Mouse (Mus musculus) midbrain, embryonic 14.5 days (tissue): Measurements from ENCODE around the gene Card10. TPM values are rescaled to one million over a fixed set of nuclear protein-coding genes. Genes with fewer than 3 reads are reported as not detected.
A peak's percentile ranks its signal among the peaks of the same experiment; 100 is the strongest.

Experiments
- ATAC-seq: fragments of 200-750 bp; cut with Nextera tagmentation; 2 replicates; pipeline ENCODE4 v1.8.0; 2017; ENCODE audit warnings: moderate number of reproducible peaks, moderate library complexity; ENCODE audit not compliant: low FRiP score, low TSS enrichment
- DNase-seq: peaks from one replicate; pipeline ENCODE4 v3.0.0-alpha.2; 2015
- H3K27ac ChIP-seq: fragments of 300-500 bp; sonication (generic); replicated peaks from 2 replicates; pipeline ENCODE4 v1.5.1; 2014; ENCODE audit warnings: mild to moderate bottlenecking, low read depth, low read length, moderate library complexity
- H3K27me3 ChIP-seq: fragments of 300-500 bp; sonication (generic); 2 replicates; pipeline ENCODE4 v1.6.1; 2014; ENCODE audit warnings: low read length, control low read depth, mixed read lengths; ENCODE audit not compliant: control insufficient read depth, insufficient read depth
- H3K36me3 ChIP-seq: fragments of 300-500 bp; sonication (generic); 2 replicates; pipeline ENCODE4 v1.6.1; 2014; ENCODE audit warnings: low read length, control low read depth; ENCODE audit not compliant: control insufficient read depth, insufficient read depth
- H3K4me1 ChIP-seq: fragments of 300-500 bp; sonication (generic); 2 replicates; pipeline ENCODE4 v1.6.1; 2014; ENCODE audit warnings: mild to moderate bottlenecking, antibody characterized with exemption, low read length, control low read depth; ENCODE audit not compliant: control insufficient read depth, insufficient read depth
- H3K4me2 ChIP-seq: fragments of 300-500 bp; sonication (generic); 2 replicates; pipeline ENCODE4 v1.6.1; 2014; ENCODE audit warnings: mild to moderate bottlenecking, low read length, moderate library complexity
- H3K4me3 ChIP-seq: fragments of 300-500 bp; sonication (generic); replicated peaks from 2 replicates; pipeline ENCODE4 v1.5.1; 2014; ENCODE audit warnings: low read depth, low read length
- H3K9ac ChIP-seq: fragments of 300-500 bp; sonication (generic); replicated peaks from 2 replicates; pipeline ENCODE4 v1.6.1; 2014; ENCODE audit warnings: mild to moderate bottlenecking, low read length, moderate library complexity
- H3K9me3 ChIP-seq: fragments of 300-500 bp; sonication (generic); 2 replicates; pipeline ENCODE4 v1.6.1; 2016; ENCODE audit warnings: low read length, control low read depth, mixed read lengths; ENCODE audit not compliant: control insufficient read depth
- WGBS: fragments of 180-500 bp; shearing (Covaris S2); extraction: QIAGEN DNeasy Blood & Tissue Kit; methylation state at CpG from one replicate; pipeline ENCODE4 v1.1.7; 2014; 5-methylcytosine and 5-hydroxymethylcytosine counted together
- polyA plus RNA-seq: library from polyadenylated mRNA; unstranded; fragments of >200 nt; fragmentation: Nextera tagmentation; extraction: Ambion mirVana; gene quantifications from 2 replicates; pipeline ENCODE4 v1.2.1, GENCODE M21; 2014

The Card10 gene
- polyA plus RNA-seq, 1 experiment from 2014 or later, result 1.3 TPM

DNA sequence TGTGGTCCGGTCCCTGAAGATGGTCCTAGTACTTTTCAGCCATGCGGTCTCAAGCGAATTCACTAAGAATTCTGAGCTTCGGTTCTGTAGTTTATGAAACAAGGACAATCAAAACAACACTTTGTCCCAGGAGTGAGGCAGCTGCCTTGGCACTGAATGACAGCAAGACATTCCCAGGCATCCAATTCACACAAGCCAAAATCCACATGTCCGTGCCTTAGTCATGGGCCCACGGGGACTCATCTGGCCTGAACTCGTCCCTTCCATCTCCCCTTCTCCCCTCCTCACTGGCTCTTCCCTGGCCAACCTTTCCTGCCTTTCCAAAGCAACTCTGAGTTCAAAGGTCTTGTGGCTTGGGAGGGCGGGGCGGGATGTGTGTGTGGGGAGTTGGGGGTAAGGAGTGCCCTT is 16.4 kb downstream of the Card10 start:
- Histone ChIP-seq H3K4me2 (no peak overlapping the region), H3K4me1 (no peaks in the 10 kb centered on the region; the same call in 1 of the 2 replicates), H3K27ac (0 out of 2 replicates have a peak overlapping the region, but pooled peaks have one; percentile 1), H3K36me3 (no peaks in the 10 kb centered on the region), H3K4me3 (no peak overlapping the region), H3K27me3 (no peaks in the 10 kb centered on the region), H3K9me3 (no peaks in the 10 kb centered on the region), H3K9ac (no peak overlapping the region)
- WGBS, result 76% methylated on average over 9 of the region's 9 CpGs
- ATAC-seq (no peak), DNase-seq (no peak)

DNA sequence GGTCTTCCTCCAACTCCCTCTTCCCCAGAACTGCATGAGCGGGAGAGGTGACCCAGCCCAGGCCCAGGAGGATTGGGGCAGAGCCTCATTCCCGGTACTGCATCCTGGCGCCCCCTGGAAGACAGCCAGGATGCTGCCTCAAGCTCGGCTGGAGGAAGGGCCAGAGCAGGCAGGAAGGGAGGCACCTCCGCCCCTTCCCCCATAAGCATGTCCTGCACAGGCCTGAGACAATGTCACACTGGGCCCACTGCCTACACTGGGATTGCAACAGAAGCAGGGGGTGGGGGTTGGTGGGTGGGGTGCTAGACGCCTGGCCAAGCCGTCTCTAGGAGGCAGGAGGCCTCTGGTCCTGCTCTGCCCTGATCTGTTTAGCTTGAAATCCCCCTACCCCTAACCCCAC is 16.9 kb downstream of the Card10 start:
- Histone ChIP-seq H3K36me3 (no peaks in the 10 kb centered on the region), H3K27ac (peak overlapping the region; percentile 1; the same call in 1 of the 2 replicates), H3K9ac (no peak overlapping the region)

DNA sequence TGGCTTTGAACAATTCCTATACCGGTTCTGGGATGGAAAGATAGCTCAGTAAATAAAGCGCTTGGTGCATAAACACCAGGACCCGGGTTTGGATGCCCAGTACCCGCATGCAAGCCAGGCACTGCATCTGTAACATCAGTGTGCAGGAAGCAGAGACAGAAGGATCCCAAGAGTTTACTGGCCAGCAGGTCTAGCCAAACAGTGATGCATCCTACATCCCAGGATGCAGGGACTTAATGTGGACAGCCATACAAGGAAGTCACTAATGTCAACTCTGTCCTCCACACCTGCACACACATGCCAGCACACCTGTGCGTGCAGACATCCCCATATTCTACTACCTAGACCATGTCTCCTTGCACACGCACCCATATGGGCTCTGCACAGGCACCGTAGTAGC is 17.6 kb downstream of the Card10 start:
- ATAC-seq, result no peak
- H3K27me3 ChIP-seq, result no peaks in the 10 kb centered on the region

More for the DNA sequence above, 16.9 kb downstream of the Card10 start:
- H3K4me3 ChIP-seq, result no peak overlapping the region
- no peaks in the 10 kb centered on the region; the same call in 1 of the 2 replicates for H3K4me1 ChIP-seq
- H3K27me3 ChIP-seq, result no peaks in the 10 kb centered on the region
- no peaks in the 10 kb centered on the region for H3K9me3 ChIP-seq
- DNase-seq (peak; percentile 46), ATAC-seq (peak; percentile 48; the same call in 1 of the 2 replicates)
- WGBS, result 15% methylated on average over 7 of the region's 7 CpGs
- H3K4me2 ChIP-seq, result no peak overlapping the region

DNA sequence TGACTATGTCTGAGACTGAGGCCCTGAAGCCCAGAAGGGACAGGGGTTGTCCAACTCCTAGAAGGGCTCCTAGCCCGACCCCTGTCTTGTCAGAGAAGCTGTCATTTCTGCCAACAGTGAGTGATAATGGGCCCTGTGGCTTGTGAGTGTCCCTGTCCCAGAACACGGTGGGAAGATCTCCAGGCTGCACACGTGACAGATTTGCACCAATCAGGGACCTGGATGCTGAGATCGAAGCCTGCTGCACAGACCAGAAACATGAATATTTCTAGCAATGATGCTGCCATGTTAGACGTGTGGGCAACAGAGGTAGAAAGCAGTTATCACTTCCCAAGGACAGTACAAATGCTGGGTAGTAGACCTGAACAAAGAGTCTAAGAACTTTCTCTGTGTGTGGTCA is 18.3 kb downstream of the Card10 start:
- no peak overlapping the region for H3K4me3 ChIP-seq
- H3K4me1 ChIP-seq, result no peaks in the 10 kb centered on the region; the same call in 1 of the 2 replicates
- no peak for ATAC-seq
- H3K9ac ChIP-seq, result no peak overlapping the region
- H3K4me2 ChIP-seq, result no peak overlapping the region
- H3K9me3 ChIP-seq, result no peaks in the 10 kb centered on the region
- H3K27me3 ChIP-seq, result no peaks in the 10 kb centered on the region
- DNase-seq, result no peak
- no peak overlapping the region for H3K27ac ChIP-seq
- H3K36me3 ChIP-seq, result no peaks in the 10 kb centered on the region
- 57% methylated on average over 5 of the region's 5 CpGs for WGBS

More for the DNA sequence above, 17.6 kb downstream of the Card10 start:
- no peak for DNase-seq
- no peak overlapping the region for H3K9ac ChIP-seq
- no peaks in the 10 kb centered on the region for H3K36me3 ChIP-seq
- H3K27ac ChIP-seq, result no peak overlapping the region
- H3K4me1 ChIP-seq, result no peaks in the 10 kb centered on the region; the same call in 1 of the 2 replicates
- H3K4me2 ChIP-seq, result no peak overlapping the region
- no peaks in the 10 kb centered on the region for H3K9me3 ChIP-seq
- no peak overlapping the region for H3K4me3 ChIP-seq
- WGBS, result 93% methylated on average over 7 of the region's 7 CpGs

DNA sequence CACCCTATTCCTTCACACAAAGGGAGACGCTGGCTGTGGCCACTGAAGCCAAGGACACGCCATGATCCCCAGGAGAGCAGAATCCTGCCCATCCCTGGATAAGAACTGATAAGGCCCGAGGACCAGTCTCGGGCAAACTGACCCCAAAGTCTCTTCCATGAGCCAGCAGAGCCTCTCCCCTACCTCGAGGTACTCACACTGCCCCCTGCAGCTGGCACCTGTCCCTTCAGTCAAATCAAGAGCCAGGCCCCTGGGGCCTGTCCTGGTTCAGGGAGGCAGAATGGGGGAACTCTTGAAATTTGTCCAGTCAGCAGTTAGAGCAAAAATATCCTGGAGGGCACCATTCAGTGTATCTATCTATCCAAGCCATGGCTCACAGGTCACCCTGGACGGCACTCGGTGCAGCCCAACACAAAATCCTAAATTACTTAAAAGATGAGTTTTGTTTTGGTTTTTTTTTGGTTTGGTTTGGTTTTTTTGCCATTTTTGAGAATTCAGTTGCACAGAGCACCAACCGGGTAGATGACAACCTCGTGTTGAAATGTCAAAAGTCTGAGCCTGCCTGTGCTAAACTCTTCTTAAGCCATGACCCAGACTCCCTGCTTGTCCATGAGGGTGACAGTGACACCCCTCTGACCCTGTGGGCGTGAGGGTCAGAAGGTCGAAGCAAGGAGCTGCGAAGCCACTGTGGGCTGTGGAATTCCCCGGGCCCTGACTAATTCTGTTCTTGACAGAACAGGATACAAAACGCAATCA is 20.3 kb downstream of the Card10 start:
- 64% methylated on average over 14 of the region's 14 CpGs for WGBS
- no peak overlapping the region for H3K4me3 ChIP-seq
- peaks cover 2% of the 10 kb centered on the region; the same call in 1 of the 2 replicates for H3K4me1 ChIP-seq
- H3K4me2 ChIP-seq, result no peak overlapping the region
- ATAC-seq (no peak), DNase-seq (no peak)
- no peak overlapping the region for H3K9ac ChIP-seq
- no peaks in the 10 kb centered on the region for H3K27me3 ChIP-seq
- no peak overlapping the region for H3K27ac ChIP-seq
- no peaks in the 10 kb centered on the region for H3K9me3 ChIP-seq
- no peaks in the 10 kb centered on the region for H3K36me3 ChIP-seq

DNA sequence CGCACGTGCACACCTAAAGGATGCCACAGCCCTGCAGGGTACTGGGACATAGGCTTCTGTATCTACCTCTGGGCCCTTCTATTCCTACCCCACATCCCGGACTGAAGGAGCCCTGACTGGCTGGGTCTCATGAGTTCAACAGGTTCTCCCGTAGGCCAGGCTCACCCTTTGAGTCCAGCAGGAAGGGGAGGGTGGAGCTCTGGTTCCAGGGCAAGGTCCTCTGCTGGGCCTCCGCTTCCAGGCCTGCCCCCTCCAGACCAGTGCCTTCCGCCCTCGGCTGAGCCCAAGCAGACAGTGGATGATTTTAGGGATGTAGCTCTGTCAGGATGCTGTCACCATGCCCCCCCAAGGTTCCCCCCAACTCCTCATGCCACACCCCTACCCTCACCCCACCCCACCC is 21.9 kb downstream of the Card10 start:
- Histone ChIP-seq H3K36me3 (no peaks in the 10 kb centered on the region), H3K27ac (no peak overlapping the region), H3K4me2 (no peak overlapping the region), H3K4me1 (peaks cover 2% of the 10 kb centered on the region; the same call in 1 of the 2 replicates), H3K9me3 (no peaks in the 10 kb centered on the region), H3K27me3 (no peaks in the 10 kb centered on the region), H3K4me3 (no peak overlapping the region), H3K9ac (no peak overlapping the region)
- ATAC-seq (no peak), DNase-seq (no peak)
- 84% methylated on average over 7 of the region's 7 CpGs for WGBS

DNA sequence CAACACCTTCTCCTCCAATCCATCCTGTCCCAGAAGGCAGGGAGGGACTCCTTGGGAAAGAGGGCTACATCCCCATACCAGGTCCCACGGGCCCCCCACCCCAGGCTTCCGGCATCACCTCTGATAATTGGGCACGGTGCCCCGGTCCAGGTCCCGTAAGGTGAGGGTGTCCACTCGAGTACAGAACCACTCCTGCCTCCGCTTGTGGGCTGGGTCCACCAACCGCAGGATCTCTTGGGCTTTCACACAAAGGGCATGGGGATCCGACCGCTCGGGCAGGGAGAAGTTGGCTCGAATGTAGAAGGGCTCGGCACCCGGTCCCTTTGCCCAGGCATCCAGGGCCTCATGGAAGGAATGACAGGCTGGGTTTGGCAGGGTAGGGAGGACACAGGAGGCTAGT is 22.5 kb downstream of the Card10 start:
- no peaks in the 10 kb centered on the region for H3K27me3 ChIP-seq
- no peak overlapping the region for H3K4me2 ChIP-seq
- no peak overlapping the region for H3K27ac ChIP-seq
- no peaks in the 10 kb centered on the region for H3K36me3 ChIP-seq
- WGBS, result 93% methylated on average over 14 of the region's 14 CpGs
- ATAC-seq (no peak), DNase-seq (no peak)
- H3K4me1 ChIP-seq, result 0 out of 2 replicates have a peak, but pooled peaks cover 2% of the 10 kb centered on the region
- no peaks in the 10 kb centered on the region for H3K9me3 ChIP-seq
- H3K9ac ChIP-seq, result no peak overlapping the region
- H3K4me3 ChIP-seq, result no peak overlapping the region

DNA sequence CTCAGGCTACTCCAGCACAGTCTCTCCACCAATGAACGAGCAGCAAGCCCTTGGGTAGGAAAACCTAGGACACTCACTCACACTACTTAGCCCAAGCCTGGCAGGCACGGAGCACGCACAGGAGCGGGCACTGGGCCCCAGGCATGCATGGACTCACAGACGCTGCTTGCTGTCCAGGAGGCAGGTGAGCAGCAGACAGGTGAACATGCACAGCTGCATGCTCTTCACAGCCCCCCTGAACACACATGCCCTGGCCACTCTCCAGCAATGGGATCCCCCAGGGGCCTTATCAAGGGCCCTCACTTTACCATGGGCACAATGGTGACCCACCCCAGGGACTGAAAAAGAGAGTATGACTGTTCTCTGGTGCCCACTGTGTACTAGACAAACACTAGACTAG is 23.2 kb downstream of the Card10 start:
- Histone ChIP-seq H3K9ac (no peak overlapping the region), H3K27ac (no peak overlapping the region), H3K4me1 (0 out of 2 replicates have a peak, but pooled peaks cover 2% of the 10 kb centered on the region), H3K4me3 (no peak overlapping the region), H3K36me3 (no peaks in the 10 kb centered on the region), H3K4me2 (no peak overlapping the region), H3K27me3 (no peaks in the 10 kb centered on the region), H3K9me3 (no peaks in the 10 kb centered on the region)
- ATAC-seq, result no peak
- 89% methylated on average over 5 of the region's 5 CpGs for WGBS
- DNase-seq, result no peak

DNA sequence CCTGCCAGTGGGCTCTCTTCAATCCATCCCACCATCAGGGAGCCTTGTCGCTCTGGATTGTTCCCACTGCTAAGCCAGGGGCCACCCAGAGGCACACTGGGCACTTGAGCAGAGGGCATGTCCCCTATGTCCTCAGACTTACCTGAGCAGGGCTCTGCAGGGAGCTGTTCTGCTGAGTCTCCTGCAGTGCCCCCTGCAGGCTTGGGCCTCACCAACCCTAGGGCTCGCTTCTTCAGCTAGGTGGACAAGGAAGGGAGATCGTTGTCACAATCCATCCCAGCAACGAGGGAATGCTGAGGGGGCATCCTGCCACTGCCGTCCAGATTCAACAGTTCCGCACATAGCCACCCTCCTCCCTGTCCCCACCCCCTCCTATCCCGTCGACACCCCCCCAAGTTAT is 23.6 kb downstream of the Card10 start:
- H3K36me3 ChIP-seq, result no peaks in the 10 kb centered on the region
- ATAC-seq (no peak), DNase-seq (no peak)
- 82% methylated on average over 8 of the region's 8 CpGs for WGBS
- H3K4me2 ChIP-seq, result no peak overlapping the region
- H3K9ac ChIP-seq, result no peak overlapping the region
- no peak overlapping the region for H3K27ac ChIP-seq
- 0 out of 2 replicates have a peak, but pooled peaks cover 2% of the 10 kb centered on the region for H3K4me1 ChIP-seq
- no peaks in the 10 kb centered on the region for H3K9me3 ChIP-seq
- H3K4me3 ChIP-seq, result no peak overlapping the region
- no peaks in the 10 kb centered on the region for H3K27me3 ChIP-seq
